Mouse (Mus musculus) heart, postnatal 25 days (tissue): ENCODE data around the gene Kctd14. TPM values are rescaled to one million over a fixed set of nuclear protein-coding genes. Genes with fewer than 3 reads are reported as not detected.

Experiments
- total RNA-seq, 2 experiments: library from RNA; stranded (reverse); gene quantifications; 2 replicates each; pipeline ENCODE4 v1.2.3; 2021

The Kctd14 gene
- total RNA-seq, 2 experiments from 2014 or later = 0.11 to 0.13 TPM

Other genes with a start within 250 kb of the Kctd14 start
- gene Usp35, start 119.3 kb upstream of the Kctd14 start, total RNA-seq = under 1 TPM; 0.61 to 0.65 TPM
- gene Kctd21, start 119.0 kb upstream of the Kctd14 start, total RNA-seq = 1 to 10 TPM; 3.6 to 4.0 TPM
- 1 to 10 TPM; 4.8 to 5.4 TPM for gene Alg8, start 79.7 kb upstream of the Kctd14 start, total RNA-seq
- 100 to 1,000 TPM; 521 to 565 TPM for gene Ndufc2, start 51.3 kb upstream of the Kctd14 start, total RNA-seq
- 10 to 100 TPM; 32.7 to 44.2 TPM for gene Thrsp, start 33.6 kb upstream of the Kctd14 start, total RNA-seq
- gene Ints4, start 29.6 kb downstream of the Kctd14 start, total RNA-seq = 10 to 100 TPM; 41.5 to 44.9 TPM
- gene Aamdc, start 128.2 kb downstream of the Kctd14 start, total RNA-seq = 10 to 100 TPM; 60.7 to 61.9 TPM
- gene Rsf1, start 128.6 kb downstream of the Kctd14 start, total RNA-seq = 10 to 100 TPM; 15.0 to 17.4 TPM
- 10 to 100 TPM; 29.5 to 31.5 TPM for gene Clns1a, start 245.3 kb downstream of the Kctd14 start, total RNA-seq